Mouse (Mus musculus): ENCODE data around the gene Snx6. TPM values are rescaled to one million over a fixed set of nuclear protein-coding genes. Genes with fewer than 3 reads are reported as not detected.
"Not testable (repeated sequence)": the region's sequence is repeated elsewhere in the genome, so short reads cannot be mapped to it uniquely, and the experiment has no call there.

Snx6 gene
- polyA plus RNA-seq, 1 experiment from 2014 or later: 245 TPM

GRCm38 (mm10) chr12:54831927-54832326 lies 36.4 kb upstream of the Snx6 start:
- 78% methylated on average over 1 of the region's 1 CpGs for WGBS

GRCm38 (mm10) chr12:54830574-54830973 lies 35.1 kb upstream of the Snx6 start:
- DNase-seq (ENCODE audit: low spot score) (peak; percentile 85), ATAC-seq (ENCODE audit: low FRiP score) (peak; percentile 61; the same call in 1 of the 2 replicates)
- Histone ChIP-seq H3K36me3 (ENCODE audit: control insufficient read depth, insufficient read depth, low read length) (no peaks in the 10 kb centered on the region), H3K9me3 (ENCODE audit: control insufficient read depth, low read length) (no peaks in the 10 kb centered on the region), H3K27me3 (ENCODE audit: control insufficient read depth, insufficient read depth, low read length) (no peaks in the 10 kb centered on the region), H3K27ac (ENCODE audit: low read depth, low read length) (no peak overlapping the region), H3K4me2 (replicated peaks; ENCODE audit: low read depth, low read length) (no peak overlapping the region), H3K9ac (ENCODE audit: low read depth, low read length) (no peak overlapping the region), H3K4me1 (replicated peaks; ENCODE audit: control insufficient read depth, insufficient read depth, low read length) (no peaks in the 10 kb centered on the region), H3K4me3 (ENCODE audit: low read depth, low read length) (no peak overlapping the region)
- WGBS: 22% methylated on average over 6 of the region's 6 CpGs

More at GRCm38 (mm10) chr12:54831927-54832326, 36.4 kb upstream of the Snx6 start:
- not testable (repeated sequence) for ATAC-seq (ENCODE audit: low FRiP score); H3K4me1 ChIP-seq (replicated peaks; ENCODE audit: control insufficient read depth, insufficient read depth, low read length); H3K9me3 ChIP-seq (ENCODE audit: control insufficient read depth, low read length); H3K4me3 ChIP-seq (ENCODE audit: low read depth, low read length); H3K9ac ChIP-seq (ENCODE audit: low read depth, low read length); H3K36me3 ChIP-seq (ENCODE audit: control insufficient read depth, insufficient read depth, low read length); H3K27me3 ChIP-seq (ENCODE audit: control insufficient read depth, insufficient read depth, low read length); DNase-seq (ENCODE audit: low spot score); H3K27ac ChIP-seq (ENCODE audit: low read depth, low read length); H3K4me2 ChIP-seq (replicated peaks; ENCODE audit: low read depth, low read length)

GRCm38 (mm10) chr12:54829876-54830275 lies 34.4 kb upstream of the Snx6 start:
- no peak for DNase-seq (ENCODE audit: low spot score)
- H3K36me3 ChIP-seq (ENCODE audit: control insufficient read depth, insufficient read depth, low read length): no peaks in the 10 kb centered on the region
- WGBS: 60% methylated on average over 5 of the region's 5 CpGs
- H3K9ac ChIP-seq (ENCODE audit: low read depth, low read length): no peak overlapping the region
- no peaks in the 10 kb centered on the region for H3K27me3 ChIP-seq (ENCODE audit: control insufficient read depth, insufficient read depth, low read length)
- no peak overlapping the region for H3K4me2 ChIP-seq (replicated peaks; ENCODE audit: low read depth, low read length)
- H3K9me3 ChIP-seq (ENCODE audit: control insufficient read depth, low read length): no peaks in the 10 kb centered on the region
- no peaks in the 10 kb centered on the region for H3K4me1 ChIP-seq (replicated peaks; ENCODE audit: control insufficient read depth, insufficient read depth, low read length)
- H3K4me3 ChIP-seq (ENCODE audit: low read depth, low read length): no peak overlapping the region
- no peak for ATAC-seq (ENCODE audit: low FRiP score)
- H3K27ac ChIP-seq (ENCODE audit: low read depth, low read length): no peak overlapping the region

DNA sequence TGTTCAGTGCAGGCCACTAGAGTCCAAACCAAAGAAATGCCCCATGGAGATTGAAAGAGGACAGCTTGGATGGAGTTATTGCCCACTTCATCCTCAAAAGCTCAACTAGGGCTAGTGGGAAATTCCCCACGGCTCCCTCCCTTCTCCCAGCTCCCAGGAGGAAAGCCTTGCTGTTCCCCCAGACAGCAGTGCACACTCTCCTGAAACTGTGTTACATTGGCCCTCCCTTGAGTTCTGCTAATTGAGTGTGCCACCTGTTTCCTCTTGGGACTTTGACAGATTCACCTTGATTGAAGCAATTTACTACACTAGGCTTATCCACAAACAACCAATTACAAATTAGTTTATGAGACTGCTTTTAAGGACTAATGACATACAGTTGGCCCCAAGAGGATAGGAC lies 32.5 kb upstream of the Snx6 start:
- ATAC-seq (ENCODE audit: low FRiP score): no peak
- Histone ChIP-seq H3K9ac (ENCODE audit: low read depth, low read length) (no peak overlapping the region), H3K9me3 (ENCODE audit: control insufficient read depth, low read length) (no peaks in the 10 kb centered on the region), H3K36me3 (ENCODE audit: control insufficient read depth, insufficient read depth, low read length) (no peaks in the 10 kb centered on the region), H3K4me1 (replicated peaks; ENCODE audit: control insufficient read depth, insufficient read depth, low read length) (no peaks in the 10 kb centered on the region), H3K27me3 (ENCODE audit: control insufficient read depth, insufficient read depth, low read length) (no peaks in the 10 kb centered on the region), H3K4me2 (replicated peaks; ENCODE audit: low read depth, low read length) (no peak overlapping the region), H3K27ac (ENCODE audit: low read depth, low read length) (no peak overlapping the region), H3K4me3 (ENCODE audit: low read depth, low read length) (no peak overlapping the region)
- no peak for DNase-seq (ENCODE audit: low spot score)
- 72% methylated on average over 1 of the region's 1 CpGs for WGBS

DNA sequence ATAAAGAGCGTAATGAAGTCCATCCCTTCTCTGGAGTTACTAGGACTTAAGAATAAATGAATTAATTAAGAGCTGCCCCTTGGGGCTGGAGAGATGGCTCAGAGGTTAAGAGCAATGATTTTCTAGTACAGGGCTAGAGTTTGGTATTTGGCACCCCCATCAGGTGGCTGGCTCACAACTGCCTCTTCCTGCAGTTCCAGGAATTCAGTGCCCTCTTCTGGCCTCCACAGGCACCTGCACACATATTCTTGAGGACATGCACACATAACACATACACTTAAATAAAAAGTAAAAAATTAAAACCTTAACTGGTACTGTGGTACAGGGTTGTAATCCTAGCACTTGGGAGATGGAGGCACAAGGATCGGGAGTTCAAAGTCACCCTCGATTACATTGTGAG lies 29.7 kb upstream of the Snx6 start:
- H3K36me3 ChIP-seq (ENCODE audit: control insufficient read depth, insufficient read depth, low read length): no peaks in the 10 kb centered on the region
- no peaks in the 10 kb centered on the region for H3K27me3 ChIP-seq (ENCODE audit: control insufficient read depth, insufficient read depth, low read length)
- no peaks in the 10 kb centered on the region for H3K9me3 ChIP-seq (ENCODE audit: control insufficient read depth, low read length)
- no peak overlapping the region for H3K4me3 ChIP-seq (ENCODE audit: low read depth, low read length)
- WGBS: 92% methylated on average over 3 of the region's 3 CpGs
- H3K27ac ChIP-seq (ENCODE audit: low read depth, low read length): no peak overlapping the region
- ATAC-seq (ENCODE audit: low FRiP score) (no peak), DNase-seq (ENCODE audit: low spot score) (no peak)
- H3K4me1 ChIP-seq (replicated peaks; ENCODE audit: control insufficient read depth, insufficient read depth, low read length): no peaks in the 10 kb centered on the region
- no peak overlapping the region for H3K9ac ChIP-seq (ENCODE audit: low read depth, low read length)
- no peak overlapping the region for H3K4me2 ChIP-seq (replicated peaks; ENCODE audit: low read depth, low read length)

DNA sequence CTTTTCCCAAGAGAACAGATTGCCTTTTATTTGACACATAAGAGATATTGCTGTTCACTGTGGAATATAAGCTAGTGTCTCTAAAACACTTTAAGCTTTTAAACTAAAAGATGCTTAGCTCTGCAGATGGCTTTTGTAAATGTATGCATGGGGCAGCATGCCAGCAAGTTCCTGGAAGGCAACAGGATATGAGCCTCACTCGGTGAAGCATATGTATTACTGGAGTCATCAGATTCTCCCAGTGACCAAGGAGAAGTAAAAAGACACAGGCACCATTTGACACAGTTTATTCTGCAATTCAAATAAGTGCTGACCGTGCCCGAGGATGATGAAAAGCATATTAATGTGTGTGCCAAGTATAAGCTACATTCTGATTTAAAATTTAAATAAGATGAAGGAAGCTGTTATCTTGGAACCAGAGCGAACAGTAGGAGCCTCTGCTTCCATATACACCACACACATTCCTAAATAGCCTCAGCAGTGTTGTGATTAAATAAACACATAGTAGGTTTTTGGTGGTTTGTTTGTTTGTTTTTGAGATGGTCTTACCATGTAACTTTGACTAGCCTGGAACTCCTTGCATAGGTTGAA lies 27.4 kb upstream of the Snx6 start:
- no peak for DNase-seq (ENCODE audit: low spot score)
- Histone ChIP-seq H3K27ac (ENCODE audit: low read depth, low read length) (no peak overlapping the region), H3K9me3 (ENCODE audit: control insufficient read depth, low read length) (no peaks in the 10 kb centered on the region), H3K4me3 (ENCODE audit: low read depth, low read length) (no peak overlapping the region), H3K36me3 (ENCODE audit: control insufficient read depth, insufficient read depth, low read length) (no peaks in the 10 kb centered on the region), H3K9ac (ENCODE audit: low read depth, low read length) (no peak overlapping the region), H3K4me1 (replicated peaks; ENCODE audit: control insufficient read depth, insufficient read depth, low read length) (no peaks in the 10 kb centered on the region), H3K4me2 (replicated peaks; ENCODE audit: low read depth, low read length) (no peak overlapping the region), H3K27me3 (ENCODE audit: control insufficient read depth, insufficient read depth, low read length) (no peaks in the 10 kb centered on the region)
- ATAC-seq (ENCODE audit: low FRiP score): no peak
- 59% methylated on average over 4 of the region's 4 CpGs for WGBS

DNA sequence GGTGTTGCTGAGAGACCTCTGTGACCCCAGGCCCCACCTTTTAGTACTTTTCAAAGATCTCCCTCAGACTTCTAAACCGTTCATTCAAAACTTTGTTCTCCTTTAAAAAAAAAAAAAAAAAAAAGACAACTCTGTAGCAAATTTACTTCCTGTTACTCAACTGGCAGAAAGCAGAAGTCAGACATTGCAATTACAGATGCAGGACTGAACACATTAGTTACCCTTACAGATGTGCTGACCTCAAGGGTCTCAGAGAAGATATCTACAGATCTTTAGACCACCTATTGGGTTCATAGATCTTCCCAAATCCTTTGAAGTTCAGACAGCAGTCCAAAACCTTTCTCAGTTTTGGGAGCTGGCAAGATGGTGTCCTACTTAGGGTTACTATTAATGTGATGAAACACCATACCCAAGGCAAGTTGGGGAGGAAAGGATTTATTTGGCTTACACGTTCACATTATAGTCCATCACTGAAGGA lies 25.2 kb upstream of the Snx6 start:
- H3K27me3 ChIP-seq (ENCODE audit: control insufficient read depth, insufficient read depth, low read length): no peaks in the 10 kb centered on the region
- H3K36me3 ChIP-seq (ENCODE audit: control insufficient read depth, insufficient read depth, low read length): no peaks in the 10 kb centered on the region
- H3K4me3 ChIP-seq (ENCODE audit: low read depth, low read length): no peak overlapping the region
- WGBS: 48% methylated on average over 2 of the region's 2 CpGs
- ATAC-seq (ENCODE audit: low FRiP score): no peak
- no peaks in the 10 kb centered on the region for H3K9me3 ChIP-seq (ENCODE audit: control insufficient read depth, low read length)
- no peak overlapping the region for H3K27ac ChIP-seq (ENCODE audit: low read depth, low read length)
- DNase-seq (ENCODE audit: low spot score): no peak
- H3K9ac ChIP-seq (ENCODE audit: low read depth, low read length): no peak overlapping the region
- no peaks in the 10 kb centered on the region for H3K4me1 ChIP-seq (replicated peaks; ENCODE audit: control insufficient read depth, insufficient read depth, low read length)
- H3K4me2 ChIP-seq (replicated peaks; ENCODE audit: low read depth, low read length): no peak overlapping the region

DNA sequence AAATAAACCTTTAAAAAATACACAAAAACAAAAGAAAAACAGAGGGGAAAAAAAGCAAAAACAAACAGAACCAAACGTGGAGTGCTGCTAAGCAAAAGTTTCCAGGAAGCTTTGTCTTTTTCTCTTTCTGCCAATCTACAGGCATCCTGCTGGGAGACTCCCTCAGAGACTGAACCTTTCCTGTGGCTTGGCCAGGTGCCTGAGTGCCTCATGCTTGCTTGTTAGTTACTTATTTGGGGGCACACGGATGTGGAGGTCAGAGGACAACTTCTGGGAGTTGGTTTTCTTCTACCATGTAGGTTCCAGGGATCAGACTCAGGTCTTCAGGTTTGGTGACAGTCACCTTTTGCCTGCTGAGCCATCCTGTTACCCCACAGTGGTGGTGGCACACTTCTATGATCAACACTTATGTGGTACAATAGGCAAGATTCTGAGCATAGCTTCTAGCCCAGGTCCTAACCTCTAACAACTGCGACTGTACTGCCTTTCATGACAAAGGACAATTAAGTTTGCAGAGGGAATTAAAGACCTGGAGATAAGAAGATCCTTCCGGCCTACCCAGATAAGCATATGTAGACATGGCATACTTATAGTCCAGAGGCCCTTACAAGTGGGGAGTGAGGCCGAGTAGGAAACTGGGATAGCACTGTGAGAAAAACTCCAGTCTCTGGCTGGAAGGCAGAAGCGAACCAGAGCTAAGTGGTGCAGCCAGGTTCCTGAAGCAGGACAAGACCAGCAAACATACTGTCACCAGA lies 23.9 kb upstream of the Snx6 start:
- Histone ChIP-seq H3K4me3 (ENCODE audit: low read depth, low read length) (no peak overlapping the region), H3K4me1 (replicated peaks; ENCODE audit: control insufficient read depth, insufficient read depth, low read length) (no peaks in the 10 kb centered on the region), H3K9ac (ENCODE audit: low read depth, low read length) (no peak overlapping the region), H3K27ac (ENCODE audit: low read depth, low read length) (no peak overlapping the region), H3K9me3 (ENCODE audit: control insufficient read depth, low read length) (no peaks in the 10 kb centered on the region), H3K36me3 (ENCODE audit: control insufficient read depth, insufficient read depth, low read length) (no peaks in the 10 kb centered on the region), H3K4me2 (replicated peaks; ENCODE audit: low read depth, low read length) (no peak overlapping the region), H3K27me3 (ENCODE audit: control insufficient read depth, insufficient read depth, low read length) (no peaks in the 10 kb centered on the region)
- no peak for ATAC-seq (ENCODE audit: low FRiP score)
- no peak for DNase-seq (ENCODE audit: low spot score)
- 78% methylated on average over 6 of the region's 6 CpGs for WGBS

DNA sequence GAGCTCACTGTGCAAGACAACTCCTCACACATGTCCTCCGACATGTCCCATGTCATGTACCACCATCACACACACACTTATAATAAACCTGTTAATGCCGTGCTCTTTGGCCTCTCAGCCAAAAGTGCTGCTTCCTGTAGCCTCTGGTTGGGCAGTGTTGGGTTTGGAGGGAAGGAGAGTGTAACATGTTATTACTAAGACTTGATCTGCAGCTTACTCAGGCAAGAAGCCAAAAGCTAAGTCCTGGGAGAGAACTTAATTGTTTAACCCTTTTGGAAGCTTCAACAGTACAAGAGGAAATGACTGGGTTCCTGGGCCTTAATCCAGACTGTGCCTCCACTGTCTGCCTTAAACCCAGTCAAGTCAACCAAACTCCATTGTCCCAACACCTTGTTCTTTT lies 14.6 kb upstream of the Snx6 start:
- Histone ChIP-seq H3K4me3 (ENCODE audit: low read depth, low read length) (no peak overlapping the region), H3K4me2 (replicated peaks; ENCODE audit: low read depth, low read length) (no peak overlapping the region), H3K27me3 (ENCODE audit: control insufficient read depth, insufficient read depth, low read length) (no peaks in the 10 kb centered on the region), H3K9ac (ENCODE audit: low read depth, low read length) (no peak overlapping the region), H3K9me3 (ENCODE audit: control insufficient read depth, low read length) (no peaks in the 10 kb centered on the region), H3K36me3 (ENCODE audit: control insufficient read depth, insufficient read depth, low read length) (no peaks in the 10 kb centered on the region), H3K4me1 (replicated peaks; ENCODE audit: control insufficient read depth, insufficient read depth, low read length) (no peaks in the 10 kb centered on the region), H3K27ac (ENCODE audit: low read depth, low read length) (no peak overlapping the region)
- 78% methylated on average over 2 of the region's 2 CpGs for WGBS
- no peak for ATAC-seq (ENCODE audit: low FRiP score)
- DNase-seq (ENCODE audit: low spot score): no peak

Data from hindbrain, embryonic 11.5 days (tissue).